Mouse (Mus musculus): ENCODE results near the gene Ccnf. TPM values are rescaled to one million over a fixed set of nuclear protein-coding genes. Genes with fewer than 3 reads are reported as not detected.

Gene Ccnf
- 3.3 and 4.4 TPM in 2 replicates for polyA plus RNA-seq (2012; rRNA removed)

- peak; percentile 95 to 98 for DNase-seq (ENCODE audit: extremely low spot score in 1 of 2, low spot score in 1 of 2)
These were observed at the start of gene Ccnf for GRCm38 (mm10) chr17:24251320-24252069. TSS of gene Ccnf (minus strand) at chr17:24251484.

- DNase-seq (ENCODE audit: extremely low spot score in 1 of 2, low spot score in 1 of 2) = no peak
These were observed 49.4 kb upstream of the Ccnf start for GRCm38 (mm10) chr17:24300651-24301050.

- DNase-seq (ENCODE audit: extremely low spot score in 1 of 2, low spot score in 1 of 2) = no peak
These were observed 38.1 kb upstream of the Ccnf start for GRCm38 (mm10) chr17:24289338-24289737.

- no peak for DNase-seq (ENCODE audit: extremely low spot score in 1 of 2, low spot score in 1 of 2)
These were observed 37.2 kb upstream of the Ccnf start for GRCm38 (mm10) chr17:24288477-24288876.

GRCm38 (mm10) chr17:24285680-24286079 is 34.4 kb upstream of the Ccnf start:
- no peak for DNase-seq (ENCODE audit: extremely low spot score in 1 of 2, low spot score in 1 of 2)

- peak in 1 of 2 experiments; percentile 3 for DNase-seq (ENCODE audit: extremely low spot score in 1 of 2, low spot score in 1 of 2)
These were observed 32.1 kb upstream of the Ccnf start for GRCm38 (mm10) chr17:24283266-24283818.

GRCm38 (mm10) chr17:24282637-24283036 is 31.4 kb upstream of the Ccnf start:
- DNase-seq (ENCODE audit: extremely low spot score in 1 of 2, low spot score in 1 of 2) = no peak

- no peak for DNase-seq (ENCODE audit: extremely low spot score in 1 of 2, low spot score in 1 of 2)
These were observed 28.6 kb upstream of the Ccnf start for GRCm38 (mm10) chr17:24279907-24280306.

- DNase-seq (ENCODE audit: extremely low spot score in 1 of 2, low spot score in 1 of 2) = no peak
These were observed 15.8 kb upstream of the Ccnf start for GRCm38 (mm10) chr17:24267133-24267532.

GRCm38 (mm10) chr17:24264766-24265165 is 13.5 kb upstream of the Ccnf start:
- no peak for DNase-seq (ENCODE audit: extremely low spot score in 1 of 2, low spot score in 1 of 2)

GRCm38 (mm10) chr17:24260516-24260915 is 9.2 kb upstream of the Ccnf start:
- no peak for DNase-seq (ENCODE audit: extremely low spot score in 1 of 2, low spot score in 1 of 2)

GRCm38 (mm10) chr17:24259702-24260101 is 8.4 kb upstream of the Ccnf start:
- DNase-seq (ENCODE audit: extremely low spot score in 1 of 2, low spot score in 1 of 2) = no peak

GRCm38 (mm10) chr17:24258981-24259380 is 7.7 kb upstream of the Ccnf start:
- no peak for DNase-seq (ENCODE audit: extremely low spot score in 1 of 2, low spot score in 1 of 2)

- DNase-seq (ENCODE audit: extremely low spot score in 1 of 2, low spot score in 1 of 2) = no peak
These were observed 1.0 kb upstream of the Ccnf start for GRCm38 (mm10) chr17:24252329-24252728.

GRCm38 (mm10) chr17:24250988-24251319 is 330 bp downstream of the Ccnf start:
- no peak for DNase-seq (ENCODE audit: extremely low spot score in 1 of 2, low spot score in 1 of 2)

GRCm38 (mm10) chr17:24248641-24249040 is 2.6 kb downstream of the Ccnf start:
- DNase-seq (ENCODE audit: extremely low spot score in 1 of 2, low spot score in 1 of 2) = no peak

GRCm38 (mm10) chr17:24244061-24244460 is 7.2 kb downstream of the Ccnf start:
- DNase-seq (ENCODE audit: extremely low spot score in 1 of 2, low spot score in 1 of 2) = peak in 1 of 2 experiments; percentile 55

GRCm38 (mm10) chr17:24243311-24243969 is 7.8 kb downstream of the Ccnf start:
- DNase-seq (ENCODE audit: extremely low spot score in 1 of 2, low spot score in 1 of 2) = peak in 1 of 2 experiments; percentile 56

- DNase-seq (ENCODE audit: extremely low spot score in 1 of 2, low spot score in 1 of 2) = no peak
These were observed 14.4 kb downstream of the Ccnf start for GRCm38 (mm10) chr17:24236921-24237320.

GRCm38 (mm10) chr17:24236479-24236878 is 14.8 kb downstream of the Ccnf start:
- DNase-seq (ENCODE audit: extremely low spot score in 1 of 2, low spot score in 1 of 2) = no peak

GRCm38 (mm10) chr17:24227941-24228340 is 23.3 kb downstream of the Ccnf start:
- no peak for DNase-seq (ENCODE audit: extremely low spot score in 1 of 2, low spot score in 1 of 2)

GRCm38 (mm10) chr17:24226721-24227120 is 24.6 kb downstream of the Ccnf start:
- no peak for DNase-seq (ENCODE audit: extremely low spot score in 1 of 2, low spot score in 1 of 2)
